Mouse (Mus musculus) c-Kit-negative CD71-positive TER-119-positive erythroid progenitor cells, embryonic 14.5 days (primary cell): ENCODE data around the gene Atp1b4.
"Not testable (repeated sequence)": the region's sequence is repeated elsewhere in the genome, so short reads cannot be mapped to it uniquely, and the experiment has no call there.

Experiments
- DNase-seq: peaks from one replicate; pipeline ENCODE4 v3.0.0-alpha.2; 2013; ENCODE audit warnings: low read depth, low spot score

Gene Atp1b4

GRCm38 (mm10) chrX:38315884-38316283 lies at the start of gene Atp1b4:
Atp1b4 (plus strand) TSS chrX:38316184.
- no peak for DNase-seq

DNA sequence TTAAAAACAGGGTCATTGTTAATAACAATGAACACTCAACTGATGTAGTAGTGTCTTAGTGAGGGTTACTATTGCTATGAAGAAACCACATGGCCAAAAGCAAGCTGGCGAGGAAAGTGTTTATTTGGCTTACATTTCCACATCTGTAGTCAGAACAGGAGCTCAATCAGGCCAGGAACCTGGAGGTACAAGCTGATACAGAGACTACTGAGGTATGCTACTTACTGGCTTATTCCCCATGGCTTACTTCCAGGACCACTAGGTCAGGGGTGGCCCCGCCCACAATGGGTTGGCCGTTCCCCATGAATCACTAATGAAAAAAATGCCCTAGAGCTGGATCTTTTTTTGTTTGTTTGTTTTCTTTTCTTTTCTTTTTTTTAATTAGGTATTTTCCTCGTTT lies 7.4 kb upstream of the Atp1b4 start:
- DNase-seq = no peak

- DNase-seq = no peak
Observed at GRCm38 (mm10) chrX:38311054-38311453, 4.9 kb upstream of the Atp1b4 start.

DNA sequence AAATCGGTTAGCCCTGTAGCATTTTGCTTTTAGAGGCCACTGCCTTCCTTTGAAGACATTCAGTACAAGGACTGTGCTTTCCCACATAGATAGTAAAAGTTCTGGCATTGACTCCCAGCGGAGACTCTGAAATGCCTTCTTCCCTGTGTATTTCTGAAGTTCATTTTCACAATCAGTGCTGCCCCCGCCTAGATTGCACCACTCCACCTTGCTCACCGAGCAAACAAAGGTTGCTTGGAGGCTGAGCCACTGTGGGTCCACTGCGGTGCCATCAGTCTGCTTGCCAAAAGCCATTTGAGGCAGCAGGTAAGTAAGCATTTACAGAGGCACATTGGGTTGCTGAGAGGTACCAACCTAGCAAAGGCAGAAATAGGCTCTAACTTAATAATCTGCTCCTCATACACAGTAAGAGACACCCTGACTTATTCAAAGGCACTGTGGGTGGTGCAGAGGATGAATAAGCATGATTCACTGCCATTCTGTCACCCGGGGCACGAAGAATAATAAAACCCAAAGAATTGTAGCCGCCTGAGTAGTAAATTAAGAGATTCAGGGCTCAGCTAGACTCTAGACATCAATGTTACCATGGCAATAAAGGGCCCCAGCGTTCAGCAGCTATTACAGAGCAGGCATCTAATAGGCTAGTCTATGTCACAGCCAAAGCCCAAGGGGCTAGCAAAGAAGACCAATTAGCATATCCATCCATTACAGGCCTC lies 2.9 kb upstream of the Atp1b4 start:
- DNase-seq = no peak

GRCm38 (mm10) chrX:38313626-38314210 lies 2.3 kb upstream of the Atp1b4 start:
- no peak for DNase-seq

DNA sequence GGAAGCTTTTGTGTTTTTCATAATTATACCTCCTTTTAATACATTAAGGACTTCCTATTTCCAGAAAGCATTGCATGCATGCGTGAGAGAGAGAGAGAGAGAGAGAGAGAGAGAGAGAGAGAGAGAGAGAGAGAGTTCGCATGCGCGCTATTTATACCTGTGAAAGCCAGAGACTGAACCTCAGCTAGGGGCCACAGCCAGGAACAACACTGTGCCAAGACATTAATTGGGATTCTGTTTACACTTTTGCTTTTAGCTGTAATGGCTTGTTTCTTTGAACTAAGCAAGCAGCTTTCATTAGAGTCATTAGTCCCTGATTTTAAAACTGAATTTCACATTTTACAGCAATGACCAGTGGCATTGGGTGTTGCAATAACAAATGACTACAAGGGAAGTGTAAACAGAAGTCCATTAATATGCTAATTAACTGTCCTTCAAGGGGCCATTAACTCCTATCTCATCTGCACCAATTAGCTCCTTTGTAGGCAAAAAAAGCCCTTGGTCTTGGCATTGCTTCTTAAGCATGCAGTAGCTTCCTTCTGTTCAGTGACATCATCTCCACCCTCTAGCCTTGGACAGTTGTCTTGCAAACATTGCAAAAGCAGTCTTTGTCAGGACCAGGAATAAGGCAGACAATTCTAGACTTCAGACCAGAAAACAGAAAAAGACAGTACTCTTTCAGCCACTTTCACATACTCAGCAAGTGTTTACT lies 14.9 kb downstream of the Atp1b4 start:
- DNase-seq = no peak

GRCm38 (mm10) chrX:38334329-38335279 lies 18.6 kb downstream of the Atp1b4 start:
- peak; percentile 12 for DNase-seq

DNA sequence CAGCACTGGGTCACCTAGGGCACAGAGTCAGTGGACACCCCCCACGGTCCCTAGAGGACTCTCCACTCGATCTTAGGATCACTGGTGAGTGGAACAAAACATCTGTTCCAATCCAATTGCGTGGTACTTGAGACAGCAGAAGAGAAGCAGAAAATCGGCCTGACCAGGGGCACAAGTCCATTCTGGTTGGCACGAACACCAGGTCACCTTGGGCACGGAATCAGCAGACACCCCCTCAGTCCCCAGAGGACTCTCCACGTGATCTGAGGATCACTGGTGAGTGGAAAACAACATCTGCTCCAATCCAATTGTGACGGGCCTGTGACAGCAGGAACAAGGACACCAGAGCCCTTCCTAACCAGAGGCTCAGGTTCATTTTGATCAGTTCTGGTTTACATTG lies 46.0 kb downstream of the Atp1b4 start:
- no peak for DNase-seq

- DNase-seq = not testable (repeated sequence)
Observed at GRCm38 (mm10) chrX:38364621-38365020, 48.6 kb downstream of the Atp1b4 start.

DNA sequence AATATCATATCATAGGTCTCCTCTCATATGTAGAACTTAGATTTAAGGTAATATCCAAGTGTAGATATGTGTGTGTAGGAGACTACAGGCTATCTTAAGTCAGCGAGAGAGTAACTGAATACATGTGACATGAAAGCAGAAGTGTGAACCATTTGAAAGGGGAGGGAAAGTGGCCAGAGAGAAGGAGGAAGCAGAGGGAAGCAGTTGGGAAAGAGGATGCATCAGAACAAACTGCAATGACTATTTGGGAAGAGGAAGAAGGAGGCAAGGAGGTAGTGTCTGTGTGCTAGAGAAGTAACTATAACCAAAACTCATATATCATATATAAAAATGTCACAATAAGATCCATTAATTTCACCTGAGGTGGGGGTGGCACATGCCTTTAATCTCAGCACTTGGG lies 57.2 kb downstream of the Atp1b4 start:
- not testable (repeated sequence) for DNase-seq
